Mouse (Mus musculus) forebrain, embryonic 11.5 days (tissue): ENCODE data around the gene Cerk. TPM values are rescaled to one million over a fixed set of nuclear protein-coding genes. Genes with fewer than 3 reads are reported as not detected.

ENCODE experiments used
- ATAC-seq: fragments of 200-750 bp; cut with Nextera tagmentation; replicated peaks from 2 replicates; pipeline ENCODE4 v1.8.0; 2017; ENCODE audit warnings: moderate TSS enrichment; ENCODE audit not compliant: low FRiP score
- DNase-seq: peaks from one replicate; pipeline ENCODE4 v3.0.0-alpha.2; 2017; ENCODE audit warnings: low spot score
- H3K27ac ChIP-seq: fragments of 300-500 bp; sonication (generic); 2 replicates; pipeline ENCODE4 v1.5.1; 2014; ENCODE audit warnings: low read depth, low read length
- H3K27me3 ChIP-seq: fragments of 300-500 bp; sonication (generic); 2 replicates; pipeline ENCODE4 v1.6.1; 2014; ENCODE audit warnings: mild to moderate bottlenecking, low read length, mixed read lengths; ENCODE audit not compliant: control insufficient read depth, insufficient read depth
- H3K36me3 ChIP-seq: fragments of 300-500 bp; sonication (generic); 2 replicates; pipeline ENCODE4 v1.6.1; 2014; ENCODE audit warnings: mild to moderate bottlenecking, low read length, moderate library complexity, mixed read lengths; ENCODE audit not compliant: control insufficient read depth, insufficient read depth
- H3K4me1 ChIP-seq: fragments of 300-500 bp; sonication (generic); replicated peaks from 2 replicates; pipeline ENCODE4 v1.6.1; 2014; ENCODE audit warnings: low read length, mixed read lengths; ENCODE audit not compliant: control insufficient read depth, insufficient read depth
- H3K4me2 ChIP-seq: fragments of 300-500 bp; sonication (generic); 2 replicates; pipeline ENCODE4 v1.6.1; 2014; ENCODE audit warnings: low read depth, mild to moderate bottlenecking, low read length, moderate library complexity, mixed read lengths; ENCODE audit not compliant: severe bottlenecking
- H3K4me3 ChIP-seq: fragments of 300-500 bp; sonication (generic); 2 replicates; pipeline ENCODE4 v1.5.1; 2014; ENCODE audit warnings: low read depth, low read length
- H3K9ac ChIP-seq: fragments of 300-500 bp; sonication (generic); 2 replicates; pipeline ENCODE4 v1.6.1; 2014; ENCODE audit warnings: low read length
- H3K9me3 ChIP-seq: fragments of 300-500 bp; sonication (generic); 2 replicates; pipeline ENCODE4 v1.6.1; 2016; ENCODE audit warnings: low read length, mixed read lengths; ENCODE audit not compliant: control insufficient read depth
- WGBS: fragments of 180-500 bp; shearing (Covaris S2); extraction: QIAGEN DNeasy Blood & Tissue Kit; methylation state at CpG from one replicate; pipeline ENCODE4 v1.1.7; 2014; 5-methylcytosine and 5-hydroxymethylcytosine counted together
- polyA plus RNA-seq: library from polyadenylated mRNA; unstranded; fragments of >200 nt; fragmentation: Nextera tagmentation; extraction: Ambion mirVana; gene quantifications from 2 replicates; pipeline ENCODE4 v1.2.1, GENCODE M21; 2014

Cerk gene
- polyA plus RNA-seq, 1 experiment from 2014 or later = 17.4 TPM

DNA sequence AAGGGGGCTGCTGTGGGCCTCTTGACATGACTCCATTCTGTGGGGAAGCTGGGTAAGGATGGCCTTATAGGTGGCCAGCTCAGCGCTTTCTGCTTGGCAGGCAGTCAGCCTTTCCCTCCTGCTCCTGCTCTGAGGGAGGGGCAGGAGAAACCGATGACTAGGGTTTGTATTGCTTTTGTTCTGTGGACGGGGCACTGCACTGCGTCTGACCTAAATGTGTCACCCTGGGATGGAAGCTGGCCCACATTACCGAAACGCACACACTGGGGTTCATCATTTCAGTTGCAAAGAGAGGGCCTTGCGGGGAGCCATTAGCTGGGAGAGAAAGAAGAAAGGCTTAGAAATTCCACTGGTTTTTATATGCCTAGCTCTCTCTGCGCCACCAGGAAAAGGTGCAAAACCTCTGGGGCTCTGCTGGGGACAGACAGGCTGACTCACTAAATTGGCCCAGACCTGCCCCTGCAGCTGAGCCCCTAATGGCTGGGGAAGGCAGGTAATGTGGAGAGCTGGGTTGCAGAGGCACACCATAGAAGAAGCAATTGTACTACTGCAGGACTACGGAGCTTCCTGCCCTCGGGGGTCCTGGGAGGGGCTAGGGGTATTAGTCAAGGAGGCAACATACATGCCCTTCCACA is 73.1 kb downstream of the Cerk start:
- WGBS = 5% methylated on average over 10 of the region's 10 CpGs
- Histone ChIP-seq H3K27ac (peak overlapping the region; percentile 57), H3K4me3 (no peak overlapping the region), H3K9me3 (no peaks in the 10 kb centered on the region), H3K36me3 (no peaks in the 10 kb centered on the region), H3K4me1 (peaks cover 14% of the 10 kb centered on the region), H3K9ac (peak overlapping the region; percentile 37; the same call in 1 of the 2 replicates), H3K4me2 (no peak overlapping the region), H3K27me3 (no peaks in the 10 kb centered on the region)
- DNase-seq (no peak), ATAC-seq (peak; percentile 46; the same call in 1 of the 2 replicates)

DNA sequence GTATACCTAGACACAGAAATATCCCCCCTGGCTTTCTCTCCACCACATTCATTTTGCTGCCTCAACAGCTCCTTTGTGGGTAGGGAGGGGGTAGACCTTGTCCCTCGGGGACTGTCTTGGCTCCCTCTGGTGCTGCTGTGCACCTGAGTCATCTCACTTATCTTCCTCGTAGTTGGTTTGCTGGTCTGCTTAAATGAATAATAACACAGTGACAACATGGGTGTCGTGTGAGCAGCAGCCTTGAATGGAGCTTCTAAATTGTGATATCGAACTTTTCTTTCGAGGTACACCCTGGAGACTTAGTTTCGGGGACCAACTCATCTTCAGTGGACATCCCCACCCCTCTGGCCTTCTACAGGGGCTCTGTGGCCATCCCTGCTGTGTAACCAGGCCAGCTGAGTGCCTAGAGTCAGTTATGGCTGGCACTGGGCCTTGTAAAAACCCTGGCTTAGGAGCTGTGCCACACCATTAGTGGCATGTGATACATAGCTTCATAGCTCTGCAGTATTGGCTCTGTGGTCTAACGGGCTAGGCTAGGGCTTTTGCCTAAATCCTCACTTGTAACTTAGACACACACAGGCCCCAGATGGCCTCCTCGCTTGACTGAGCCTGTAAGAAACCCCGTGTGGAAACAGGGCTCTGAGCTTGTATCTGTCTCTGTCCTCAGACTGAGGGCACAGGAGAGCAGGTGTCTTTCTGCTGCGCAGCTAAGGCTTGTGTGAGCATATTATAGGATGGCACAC is 75.4 kb downstream of the Cerk start:
- H3K27me3 ChIP-seq = no peaks in the 10 kb centered on the region
- H3K27ac ChIP-seq = no peak overlapping the region
- WGBS = 71% methylated on average over 10 of the region's 10 CpGs
- H3K4me1 ChIP-seq = peaks cover 16% of the 10 kb centered on the region
- no peak overlapping the region for H3K9ac ChIP-seq
- no peaks in the 10 kb centered on the region for H3K36me3 ChIP-seq
- DNase-seq (no peak), ATAC-seq (no peak)
- no peak overlapping the region for H3K4me3 ChIP-seq
- H3K9me3 ChIP-seq = no peaks in the 10 kb centered on the region
- no peak overlapping the region for H3K4me2 ChIP-seq

DNA sequence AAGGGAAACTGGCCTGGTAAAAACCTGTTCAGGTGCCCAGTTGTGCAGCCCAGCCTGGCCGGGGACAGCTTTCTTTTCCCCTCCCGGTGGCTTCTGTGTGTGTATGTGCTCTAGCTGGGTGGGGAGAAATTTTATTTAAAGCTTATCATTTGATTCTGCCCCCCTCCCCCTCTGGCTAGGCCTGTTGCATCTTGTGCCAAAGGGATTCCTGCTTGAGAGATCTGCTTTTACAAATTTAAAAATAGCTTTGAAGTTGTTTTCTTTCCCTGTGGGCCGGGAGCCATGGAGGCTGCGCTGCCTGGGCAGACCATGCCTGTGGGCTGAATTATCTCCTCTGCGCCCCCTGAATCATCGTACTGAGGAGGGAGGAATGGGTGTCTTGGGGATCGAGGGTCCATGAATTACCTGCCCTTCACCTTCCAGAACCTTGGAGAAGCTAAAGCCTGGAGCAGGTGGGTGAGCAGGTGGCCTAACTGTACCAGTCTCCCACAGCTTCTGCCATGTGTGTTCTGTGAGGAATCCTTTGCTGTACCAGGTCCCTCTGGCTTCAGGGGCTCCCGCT is 76.2 kb downstream of the Cerk start:
- no peak for ATAC-seq
- H3K27ac ChIP-seq = no peak overlapping the region
- no peak overlapping the region for H3K4me3 ChIP-seq
- H3K9ac ChIP-seq = no peak overlapping the region
- WGBS = 86% methylated on average over 8 of the region's 8 CpGs
- no peaks in the 10 kb centered on the region for H3K27me3 ChIP-seq
- H3K4me1 ChIP-seq = peaks cover 16% of the 10 kb centered on the region
- DNase-seq = no peak
- H3K4me2 ChIP-seq = no peak overlapping the region
- H3K36me3 ChIP-seq = no peaks in the 10 kb centered on the region
- no peaks in the 10 kb centered on the region for H3K9me3 ChIP-seq

DNA sequence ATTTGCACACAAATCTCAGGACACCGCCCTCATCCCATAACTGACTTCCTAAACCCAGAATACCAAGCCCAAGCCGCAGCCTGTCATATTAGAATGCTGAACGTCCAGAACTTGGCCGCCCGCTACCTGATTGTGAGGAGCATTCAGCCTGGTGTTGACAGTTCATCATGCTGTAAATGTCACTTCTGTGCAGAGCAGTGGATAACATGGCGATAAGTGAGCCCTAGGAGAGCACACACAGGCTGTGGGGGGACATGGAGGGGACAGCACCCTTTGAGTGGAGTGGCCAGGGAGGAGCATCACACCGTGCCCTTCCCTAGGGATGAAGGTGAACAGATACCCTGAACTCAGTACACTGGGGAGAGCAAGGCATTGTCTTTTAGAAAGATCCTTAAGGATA is 76.7 kb downstream of the Cerk start:
- DNase-seq (no peak), ATAC-seq (no peak)
- no peak overlapping the region for H3K27ac ChIP-seq
- H3K4me1 ChIP-seq = peaks cover 16% of the 10 kb centered on the region
- H3K27me3 ChIP-seq = no peaks in the 10 kb centered on the region
- no peak overlapping the region for H3K4me2 ChIP-seq
- no peak overlapping the region for H3K9ac ChIP-seq
- WGBS = 89% methylated on average over 7 of the region's 7 CpGs
- H3K9me3 ChIP-seq = no peaks in the 10 kb centered on the region
- no peak overlapping the region for H3K4me3 ChIP-seq
- no peaks in the 10 kb centered on the region for H3K36me3 ChIP-seq

DNA sequence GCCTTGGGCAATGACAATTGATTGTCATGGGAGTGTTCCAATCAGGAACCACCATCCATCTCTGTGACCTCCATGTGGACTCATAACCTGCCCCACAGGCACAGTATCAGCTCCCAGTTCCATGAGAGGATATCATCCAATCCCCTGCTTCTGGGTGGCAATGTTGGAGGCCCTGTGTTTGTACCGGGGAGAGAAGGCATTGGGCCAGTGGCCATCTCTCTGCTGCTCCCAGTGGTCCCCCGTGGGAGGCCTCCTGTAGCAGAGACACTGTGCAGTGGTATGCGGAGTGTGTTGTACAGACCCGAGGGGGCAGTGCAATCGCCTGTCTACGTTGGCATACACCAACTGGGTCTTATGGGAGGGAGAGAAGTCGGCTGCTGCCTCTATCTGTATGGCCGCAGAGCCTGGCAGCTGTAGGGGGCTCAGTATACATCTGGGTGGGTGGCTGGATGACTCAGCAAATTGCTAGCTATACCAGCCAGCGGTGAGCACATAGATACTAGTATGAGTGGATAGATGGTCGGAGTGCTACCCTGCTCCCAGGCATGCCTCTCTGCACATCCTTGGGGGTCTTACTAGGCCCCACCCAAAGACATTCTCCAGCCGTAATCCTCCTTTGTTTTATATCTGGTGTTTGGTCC is 78.0 kb downstream of the Cerk start:
- 88% methylated on average over 11 of the region's 11 CpGs for WGBS
- no peak overlapping the region for H3K9ac ChIP-seq

DNA sequence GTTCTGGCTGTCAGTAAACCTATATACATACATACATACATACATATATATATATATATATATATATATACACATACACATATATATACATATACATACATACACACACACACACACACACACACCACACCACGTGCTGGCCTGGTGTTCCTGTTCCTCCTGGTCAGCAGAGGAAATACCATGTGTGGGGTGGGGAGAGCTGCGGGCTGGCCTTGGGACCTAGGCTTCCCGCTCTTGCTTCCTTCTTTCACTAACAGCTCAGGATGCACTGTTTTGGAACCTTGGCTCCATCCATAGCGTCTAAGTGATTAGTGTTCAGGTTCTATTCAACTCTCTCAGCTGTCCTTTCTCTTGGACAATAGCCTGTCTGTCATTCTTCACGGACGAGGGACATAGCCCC is 80.2 kb downstream of the Cerk start:
- DNase-seq = no peak
- 70% methylated on average over 6 of the region's 6 CpGs for WGBS
- no peak overlapping the region for H3K27ac ChIP-seq
- no peak for ATAC-seq
- H3K36me3 ChIP-seq = no peaks in the 10 kb centered on the region; the same call in 1 of the 2 replicates
- H3K27me3 ChIP-seq = no peaks in the 10 kb centered on the region
- H3K9ac ChIP-seq = no peak overlapping the region
- H3K4me3 ChIP-seq = no peak overlapping the region
- H3K4me2 ChIP-seq = no peak overlapping the region
- 0 out of 2 replicates have a peak, but pooled peaks cover 2% of the 10 kb centered on the region for H3K4me1 ChIP-seq
- no peaks in the 10 kb centered on the region for H3K9me3 ChIP-seq

More for the DNA sequence above, 78.0 kb downstream of the Cerk start:
- Histone ChIP-seq H3K27ac (no peak overlapping the region), H3K4me3 (no peak overlapping the region), H3K4me1 (peaks cover 9% of the 10 kb centered on the region), H3K27me3 (no peaks in the 10 kb centered on the region), H3K4me2 (no peak overlapping the region), H3K9me3 (no peaks in the 10 kb centered on the region), H3K36me3 (no peaks in the 10 kb centered on the region; the same call in 1 of the 2 replicates)
- DNase-seq = no peak
- ATAC-seq = no peak

DNA sequence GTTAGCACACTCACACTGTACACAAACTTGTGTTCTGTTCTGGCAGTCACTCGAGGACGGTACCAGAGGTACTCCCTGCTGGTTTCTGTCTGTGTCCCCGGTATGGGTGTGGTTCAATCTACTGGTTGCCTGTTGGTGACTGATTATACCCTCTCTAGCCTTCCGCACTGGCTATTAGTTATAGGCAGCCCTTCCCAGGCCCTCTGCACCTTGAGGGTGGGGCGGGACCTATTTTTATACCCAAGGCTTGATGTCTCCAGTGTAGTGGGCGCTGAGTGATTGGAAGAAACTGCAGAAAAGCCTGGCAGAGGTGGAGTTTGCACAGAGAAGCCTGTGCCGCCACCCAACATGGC is 80.6 kb downstream of the Cerk start:
- no peaks in the 10 kb centered on the region; the same call in 1 of the 2 replicates for H3K36me3 ChIP-seq
- WGBS = 92% methylated on average over 7 of the region's 7 CpGs
- no peak overlapping the region for H3K9ac ChIP-seq
- H3K27me3 ChIP-seq = no peaks in the 10 kb centered on the region
- ATAC-seq = no peak
- H3K4me2 ChIP-seq = no peak overlapping the region
- H3K4me1 ChIP-seq = 0 out of 2 replicates have a peak, but pooled peaks cover 2% of the 10 kb centered on the region
- no peak overlapping the region for H3K27ac ChIP-seq
- H3K4me3 ChIP-seq = no peak overlapping the region
- DNase-seq = no peak
- H3K9me3 ChIP-seq = no peaks in the 10 kb centered on the region

DNA sequence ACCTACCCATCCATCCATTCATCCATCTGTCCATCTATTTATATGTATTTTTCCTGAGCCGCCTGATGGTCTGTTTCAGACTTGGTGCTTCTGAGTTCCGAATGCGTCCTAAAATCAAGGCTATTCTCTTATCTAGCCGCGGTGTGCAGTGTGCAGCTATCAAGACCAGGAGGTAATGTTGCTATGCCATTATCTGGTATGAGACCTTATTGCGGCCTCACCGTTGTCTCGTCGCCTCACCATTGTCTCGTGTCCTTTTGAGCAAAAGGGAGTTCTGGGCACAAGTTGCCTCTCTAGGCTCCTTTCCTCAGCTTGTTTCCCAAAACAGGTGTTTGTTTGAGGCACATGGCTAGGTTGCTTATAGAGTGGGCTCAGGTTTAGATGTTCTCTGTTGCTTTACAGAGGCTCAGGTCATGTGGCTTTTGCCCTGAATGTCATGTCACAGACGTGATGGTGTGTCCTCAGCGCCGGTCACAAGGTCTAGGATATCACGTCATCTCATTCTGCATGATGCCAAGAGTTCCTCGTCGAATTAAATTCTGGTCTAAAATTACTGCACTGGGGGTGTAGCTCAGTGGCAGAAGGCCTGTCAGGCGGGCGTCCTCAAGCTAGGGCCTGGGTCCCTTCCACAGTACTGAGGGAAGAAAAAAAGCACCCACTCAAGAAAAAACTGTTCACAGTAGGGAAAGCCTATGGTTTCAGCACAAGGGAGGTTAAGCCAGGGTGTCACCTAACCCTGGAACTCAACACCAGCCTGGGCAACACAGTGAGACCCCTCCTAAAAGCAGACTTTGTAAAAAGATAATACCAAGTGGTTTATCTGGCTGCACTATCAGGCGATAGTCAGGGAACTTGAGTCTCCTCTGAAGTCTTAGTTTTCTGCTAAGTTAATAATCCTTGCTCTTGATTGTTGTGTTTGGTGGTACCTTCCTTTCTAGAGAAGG is 81.3 kb downstream of the Cerk start:
- no peaks in the 10 kb centered on the region; the same call in 1 of the 2 replicates for H3K36me3 ChIP-seq
- no peaks in the 10 kb centered on the region for H3K27me3 ChIP-seq
- H3K4me2 ChIP-seq = no peak overlapping the region
- ATAC-seq (no peak), DNase-seq (no peak)
- no peak overlapping the region for H3K9ac ChIP-seq
- H3K27ac ChIP-seq = no peak overlapping the region
- H3K4me1 ChIP-seq = 0 out of 2 replicates have a peak, but pooled peaks cover 2% of the 10 kb centered on the region
- 94% methylated on average over 19 of the region's 19 CpGs for whole genome bisulfite sequencing
- H3K4me3 ChIP-seq = no peak overlapping the region
- H3K9me3 ChIP-seq = no peaks in the 10 kb centered on the region
